Comparison of ENCODE assay signal across 8 mouse cellular contexts in the genomic region with DNA sequence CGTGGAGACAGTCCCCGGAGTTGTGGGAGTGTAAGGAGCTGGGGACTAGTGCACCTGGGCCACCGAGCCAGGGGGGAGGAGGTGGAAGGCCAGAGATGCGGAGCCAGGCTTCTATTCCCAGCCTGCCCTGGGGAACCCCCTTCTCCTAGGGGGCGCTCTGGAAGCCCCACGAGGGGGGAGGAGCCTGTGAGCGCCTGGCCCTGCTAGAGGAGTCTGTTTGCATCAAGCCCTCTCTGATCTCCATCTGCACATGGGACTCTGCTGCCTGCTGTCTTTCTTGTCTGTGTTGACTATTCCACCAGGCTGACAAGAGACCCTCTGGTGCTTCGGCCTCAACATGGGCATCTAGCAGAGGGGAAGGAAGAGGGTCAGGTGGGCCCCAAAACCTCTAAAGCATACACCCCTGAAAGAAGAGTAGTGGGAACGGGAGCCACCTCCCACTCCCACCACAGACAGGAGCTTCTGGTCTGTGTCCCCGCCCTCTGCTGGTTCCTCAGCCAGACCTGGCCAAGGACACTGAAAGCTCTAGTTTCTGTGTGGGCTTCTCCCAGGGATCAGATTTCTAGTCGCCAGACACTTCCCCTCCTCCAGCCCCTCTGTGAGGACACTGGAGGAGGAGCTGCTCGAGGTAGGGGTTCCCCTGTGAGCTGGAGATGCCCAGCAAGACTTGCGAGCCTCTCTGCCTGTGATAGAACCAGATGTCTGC. TPM values are rescaled to one million over a fixed set of nuclear protein-coding genes. Genes with fewer than 3 reads are reported as not detected.
A peak's percentile ranks its signal among the peaks of the same experiment; 100 is the strongest.
DNase-seq lines count a peak whose midpoint lies in the region; ATAC-seq and TF ChIP-seq lines count a peak whose summit lies in the region.

No protein-coding gene starts in this region.

- peak; percentile 55 for DNase-seq in cerebellum, adult 11 months
- DNase-seq in 416B (ENCODE audit: low read depth), result peak; percentile 67
- DNase-seq in cerebellum, adult 9-11 months, result peak; percentile 73
- DNase-seq in hindbrain, embryonic 11.5 days (ENCODE audit: low spot score), result peak; percentile 36
- DNase-seq in lung, postnatal 14 days, result peak; percentile 31
- no peak for DNase-seq in urinary bladder, postnatal 10 days (ENCODE audit: low spot score)

- H3K4me2 ChIP-seq in hindbrain, embryonic 11.5 days (replicated peaks; ENCODE audit: low read depth, low read length), result peak overlapping the region; percentile 19

- H3K27me3 ChIP-seq in hindbrain, embryonic 11.5 days (ENCODE audit: control insufficient read depth, insufficient read depth, low read length), result no peaks in the 10 kb centered on the region
- H3K27me3 ChIP-seq in testis, adult 2 months (ENCODE audit: control insufficient read depth, insufficient read depth, low read length), result no peaks in the 10 kb centered on the region

- no peak for TF ChIP-seq CTCF in testis, adult 2 months (IDR thresholded peaks at IDR 0.05; ENCODE audit: control insufficient read depth, insufficient read depth, insufficient replicate concordance, low read depth, low read length)

- no peaks in the 10 kb centered on the region for H3K9me3 ChIP-seq in hindbrain, embryonic 11.5 days (ENCODE audit: control insufficient read depth, low read length)

- no peak for TF ChIP-seq POLR2A in testis, adult 2 months (IDR thresholded peaks at IDR 0.05; ENCODE audit: control insufficient read depth, low read depth, low read length)

- no peak for ATAC-seq in cerebellum, adult (ENCODE audit: insufficient number of reproducible peaks, low FRiP score, low TSS enrichment)
- ATAC-seq in hindbrain, embryonic 11.5 days (ENCODE audit: low FRiP score), result no peak

- H3K36me3 ChIP-seq in hindbrain, embryonic 11.5 days (ENCODE audit: control insufficient read depth, insufficient read depth, low read length), result no peaks in the 10 kb centered on the region
- no peaks in the 10 kb centered on the region for H3K36me3 ChIP-seq in testis, adult 2 months (ENCODE audit: control insufficient read depth, insufficient read depth, low read length)

- peak overlapping the region; percentile 6; the same call in 1 of the 2 replicates for H3K4me3 ChIP-seq in hindbrain, embryonic 11.5 days (ENCODE audit: low read depth, low read length)
- no peak overlapping the region for H3K4me3 ChIP-seq in testis, adult 2 months (ENCODE audit: control insufficient read depth, low read depth, low read length)

- peak overlapping the region; percentile 47; the same call in 1 of the 2 replicates for H3K27ac ChIP-seq in hindbrain, embryonic 11.5 days (ENCODE audit: low read depth, low read length)
- H3K27ac ChIP-seq in testis, adult 2 months (ENCODE audit: control insufficient read depth, insufficient read depth, low read depth, low read length), result peak overlapping the region; percentile 33; the same call in 1 of the 2 replicates

- 12% methylated on average over 13 of the region's 13 CpGs for WGBS in hindbrain, embryonic 11.5 days

- peaks cover 14% of the 10 kb centered on the region for H3K4me1 ChIP-seq in hindbrain, embryonic 11.5 days (replicated peaks; ENCODE audit: control insufficient read depth, insufficient read depth, low read length)
- peaks cover 20% of the 10 kb centered on the region for H3K4me1 ChIP-seq in testis, adult 2 months (ENCODE audit: control insufficient read depth, insufficient read depth, low read length)

- 0 out of 2 replicates have a peak overlapping the region, but pooled peaks have one; percentile 7 for H3K9ac ChIP-seq in hindbrain, embryonic 11.5 days (ENCODE audit: low read depth, low read length)

RNA-seq across cellular contexts. Expression of a gene that starts 3.2 kb away (rescaled TPM):
- polyA plus RNA-seq in hindbrain, embryonic 11.5 days (2014; fragmentation: Nextera tagmentation; extraction: Ambion mirVana), result 19.9 and 23.7 TPM in 2 replicates
- polyA plus RNA-seq in testis, adult 2 months (2012; rRNA removed), result 54.3 and 64.0 TPM in 2 replicates

RNA-seq across cellular contexts. Expression of a gene that starts 51.9 kb away (rescaled TPM):
- 0.93 and 1.2 TPM in 2 replicates for polyA plus RNA-seq in hindbrain, embryonic 11.5 days (2014; fragmentation: Nextera tagmentation; extraction: Ambion mirVana)
- polyA plus RNA-seq in testis, adult 2 months (2012; rRNA removed), result 14.9 and 15.2 TPM in 2 replicates

RNA-seq across cellular contexts. Expression of a gene that starts 52.2 kb away (rescaled TPM):
- 79.5 and 80.6 TPM in 2 replicates for polyA plus RNA-seq in hindbrain, embryonic 11.5 days (2014; fragmentation: Nextera tagmentation; extraction: Ambion mirVana)
- 65.0 and 73.8 TPM in 2 replicates for polyA plus RNA-seq in testis, adult 2 months (2012; rRNA removed)
